Mouse (Mus musculus) left cerebral cortex, adult 18-20 months (tissue): ENCODE measurements around the gene Drap1. TPM values are rescaled to one million over a fixed set of nuclear protein-coding genes. Genes with fewer than 3 reads are reported as not detected.

Source experiments
- DNase-seq, 2 experiments: peaks; one replicate each; pipeline ENCODE4 v3.0.0; 2021 to 2022; ENCODE audit warnings: low spot score in 2 of 2, mixed read lengths in 1 of 2
- long read RNA-seq, 2 experiments: library from polyadenylated mRNA; stranded (forward); transcript quantifications; one replicate each; pipeline ENCODE4 v2.0.0; 2021
- total RNA-seq, 2 experiments: library from RNA; stranded (reverse); gene quantifications; 2 replicates each; pipeline ENCODE4 v1.2.3; 2021

The Drap1 gene
- 100 to 1,000 TPM; 263 to 283 TPM for total RNA-seq
- long read RNA-seq, experiment 1, transcript Drap1-201 (7 exons, 992 nt) = major isoform, 221 of 262 reads
- long read RNA-seq, experiment 1, transcript Drap1-203 (7 exons, 939 nt) = minor isoform, 12 of 262 reads
- long read RNA-seq, experiment 1, partial matches to known transcripts = 6 of 262 reads
- long read RNA-seq, experiment 1, other reads (novel, unspliced or antisense) = 18 of 262 reads
- long read RNA-seq, experiment 2, transcript Drap1-203 (7 exons, 939 nt) = minor isoform, 6 of 208 reads
- long read RNA-seq, experiment 2, transcript Drap1-201 (7 exons, 992 nt) = major isoform, 179 of 208 reads
- long read RNA-seq, experiment 2, partial matches to known transcripts = 5 of 208 reads
- long read RNA-seq, experiment 2, other reads (novel, unspliced or antisense) = 16 of 208 reads

DNA sequence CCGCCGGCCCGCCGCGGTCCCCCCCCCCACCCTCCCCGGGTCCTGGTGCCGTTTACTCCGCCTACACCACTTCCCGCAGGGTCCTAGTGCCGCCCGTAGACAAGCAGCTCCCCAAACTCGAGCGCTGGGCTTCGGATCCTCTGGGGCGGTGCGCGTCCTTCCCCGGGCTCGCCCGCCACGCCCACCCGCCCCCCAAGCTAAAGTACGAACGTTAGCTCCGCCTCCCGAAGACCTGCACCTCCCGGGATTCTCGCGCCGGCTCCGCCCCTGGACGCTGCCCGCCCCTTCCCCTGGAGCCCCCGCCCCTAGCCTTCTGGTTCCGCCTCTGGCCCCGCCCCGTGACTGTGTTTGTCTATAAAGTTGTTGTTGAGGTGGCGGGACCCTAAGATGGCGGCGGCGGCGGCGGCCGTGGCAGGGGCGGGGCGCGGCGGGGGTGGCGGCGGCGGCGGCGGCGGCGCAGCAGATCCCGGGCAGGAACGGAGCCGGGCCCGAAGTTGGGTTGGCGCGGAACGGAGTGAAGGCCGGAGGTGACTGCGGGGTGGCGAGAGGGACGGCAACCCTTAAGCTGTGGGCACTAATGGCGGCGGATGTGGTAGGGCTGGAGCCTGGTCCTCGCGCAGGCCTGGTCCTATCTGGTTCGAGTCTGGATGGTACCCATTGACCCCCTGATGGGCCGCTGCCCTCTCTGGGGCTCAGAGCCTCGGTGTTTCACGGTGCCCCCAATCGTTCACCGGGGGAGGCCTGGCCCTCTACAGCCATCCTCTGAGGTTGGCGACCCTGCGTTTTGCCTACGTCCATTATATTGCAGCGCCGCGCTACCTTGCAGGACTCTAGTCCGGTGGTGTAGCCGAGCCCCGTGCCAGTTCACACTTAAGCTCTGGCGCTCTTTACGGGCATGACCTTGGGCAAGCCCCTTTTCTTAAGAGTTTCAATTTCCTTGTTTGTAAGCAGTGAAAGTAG, at the start of gene Drap1, which contains the start of gene AI837181:
Gene Drap1, minus strand, starts transcription at position 198 of the 960 bp plus-strand sequence.
Gene AI837181, plus strand, starts transcription at position 363 of the 960 bp plus-strand sequence.
- peak; percentile 92 to 93 for DNase-seq

- DNase-seq = peak; percentile 39 to 63
Observed at GRCm38 (mm10) chr19:5473720-5474119, 48.9 kb upstream of the Drap1 start, which contains the start of gene Efemp2. Efemp2 (plus strand) TSS chr19:5473954.

- DNase-seq = no peak
Observed at GRCm38 (mm10) chr19:5472857-5473256, 48.1 kb upstream of the Drap1 start.

DNA sequence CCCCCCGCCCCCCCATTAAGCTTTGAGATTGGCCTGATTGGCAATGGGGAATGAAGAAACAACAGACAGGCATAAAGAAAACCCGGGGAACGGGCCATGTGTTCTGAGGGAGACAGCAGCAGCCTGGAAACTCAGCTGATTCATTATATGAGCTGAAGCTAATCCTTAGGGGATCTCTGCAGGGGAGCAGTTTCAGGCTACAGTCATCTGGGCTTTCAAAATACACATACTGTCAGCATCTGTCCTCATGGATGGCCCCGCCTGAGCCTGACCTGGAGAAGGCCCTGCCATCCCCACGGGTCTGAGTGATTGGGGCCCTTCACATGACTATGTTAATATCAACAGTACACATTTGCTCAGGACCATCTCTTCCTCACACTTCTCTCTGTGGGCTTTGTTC, 47.1 kb upstream of the Drap1 start:
- no peak for DNase-seq

DNA sequence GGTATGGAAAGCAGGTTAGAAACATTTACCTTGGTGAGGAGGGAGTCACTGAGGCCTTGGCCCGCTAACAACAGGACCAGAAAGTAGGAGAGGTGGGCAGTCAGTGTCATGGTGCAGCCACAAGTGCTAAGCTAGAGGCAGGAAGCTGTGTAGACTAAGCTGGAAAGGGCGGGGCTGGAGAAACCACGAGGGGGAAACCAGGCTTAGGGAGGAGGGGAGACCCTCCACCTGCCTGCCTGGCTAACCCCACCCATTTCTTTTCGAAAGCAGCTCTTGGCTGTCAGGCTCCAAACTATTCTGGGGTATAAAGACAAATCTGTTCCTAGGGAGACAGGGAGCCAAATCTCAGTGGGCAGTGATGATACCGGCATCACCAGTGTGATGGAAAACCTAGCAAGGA, 43.6 kb upstream of the Drap1 start, which contains the start of gene Ctsw:
Gene Ctsw, minus strand, starts transcription at position 134 of the 400 bp plus-strand sequence.
- no peak for DNase-seq

GRCm38 (mm10) chr19:5466916-5467500, 42.2 kb upstream of the Drap1 start:
- no peak for DNase-seq

DNA sequence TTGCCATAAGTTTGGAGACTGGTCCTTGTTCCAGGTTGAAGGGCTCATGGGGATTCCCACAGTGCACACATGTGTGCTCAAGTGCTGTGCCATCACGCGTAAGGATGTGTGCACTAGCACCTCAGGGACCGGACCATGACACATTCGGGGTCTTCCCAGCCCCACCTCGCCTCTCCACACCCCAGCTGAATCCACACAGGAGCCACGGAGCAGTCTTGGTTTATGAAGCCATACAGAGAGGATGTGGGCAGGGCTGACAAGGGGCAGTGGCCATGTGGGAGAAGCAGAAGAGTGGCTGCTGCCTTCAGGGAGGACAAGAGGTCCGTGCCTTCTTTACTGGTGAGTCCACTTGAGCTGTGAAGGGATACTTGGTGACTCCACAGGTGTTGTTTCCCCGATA, 40.3 kb upstream of the Drap1 start:
- no peak for DNase-seq

- peak in 1 of 2 experiments; percentile 59 for DNase-seq
Observed at GRCm38 (mm10) chr19:5463791-5464562, 39.2 kb upstream of the Drap1 start.

GRCm38 (mm10) chr19:5463212-5463611, 38.4 kb upstream of the Drap1 start:
- no peak for DNase-seq

DNA sequence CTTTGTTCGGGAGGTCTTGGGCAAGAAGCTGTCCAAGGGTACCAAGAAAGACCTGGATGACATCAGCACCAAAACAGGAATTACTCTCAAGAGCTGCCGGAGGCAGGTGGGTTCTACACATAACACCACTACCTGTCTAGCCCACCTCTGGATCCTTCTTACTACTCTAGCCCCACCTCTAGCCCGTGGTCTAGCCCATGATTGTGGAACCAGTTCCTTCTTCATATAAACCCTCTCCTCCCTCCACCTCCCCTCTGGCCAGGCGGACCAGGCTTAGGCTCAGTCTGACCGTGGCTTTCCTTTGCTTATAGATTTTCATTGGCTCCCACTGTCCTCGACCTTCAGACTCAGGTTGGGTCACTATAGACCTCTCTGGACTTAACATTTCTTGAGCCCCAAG, 36.6 kb upstream of the Drap1 start:
- no peak for DNase-seq

GRCm38 (mm10) chr19:5460465-5460911, 35.7 kb upstream of the Drap1 start, which contains the start of gene Fibp:
Fibp (plus strand) TSS chr19:5460615.
- DNase-seq = peak; percentile 81 to 88

DNA sequence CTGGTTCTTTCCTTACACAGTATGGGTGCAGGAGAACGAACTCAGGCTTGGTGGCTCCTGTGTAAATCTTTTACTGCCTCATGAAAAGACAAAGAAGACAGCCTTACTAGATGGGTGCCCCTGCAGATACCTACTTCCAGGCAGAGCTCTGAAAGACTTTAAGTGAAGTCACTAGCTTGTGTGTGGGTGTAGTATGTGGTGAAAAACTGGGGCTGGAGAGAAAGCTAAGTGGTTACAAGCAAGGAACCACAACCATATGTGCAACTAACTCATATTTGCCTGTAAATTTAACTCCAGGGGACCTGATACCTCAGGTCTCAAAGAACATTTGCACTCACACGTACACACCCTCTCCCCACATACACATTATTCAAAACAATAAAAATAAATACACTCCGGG, 35.1 kb upstream of the Drap1 start:
- DNase-seq = no peak

GRCm38 (mm10) chr19:5459019-5459418, 34.2 kb upstream of the Drap1 start:
- DNase-seq = peak in 1 of 2 experiments; percentile 61

DNA sequence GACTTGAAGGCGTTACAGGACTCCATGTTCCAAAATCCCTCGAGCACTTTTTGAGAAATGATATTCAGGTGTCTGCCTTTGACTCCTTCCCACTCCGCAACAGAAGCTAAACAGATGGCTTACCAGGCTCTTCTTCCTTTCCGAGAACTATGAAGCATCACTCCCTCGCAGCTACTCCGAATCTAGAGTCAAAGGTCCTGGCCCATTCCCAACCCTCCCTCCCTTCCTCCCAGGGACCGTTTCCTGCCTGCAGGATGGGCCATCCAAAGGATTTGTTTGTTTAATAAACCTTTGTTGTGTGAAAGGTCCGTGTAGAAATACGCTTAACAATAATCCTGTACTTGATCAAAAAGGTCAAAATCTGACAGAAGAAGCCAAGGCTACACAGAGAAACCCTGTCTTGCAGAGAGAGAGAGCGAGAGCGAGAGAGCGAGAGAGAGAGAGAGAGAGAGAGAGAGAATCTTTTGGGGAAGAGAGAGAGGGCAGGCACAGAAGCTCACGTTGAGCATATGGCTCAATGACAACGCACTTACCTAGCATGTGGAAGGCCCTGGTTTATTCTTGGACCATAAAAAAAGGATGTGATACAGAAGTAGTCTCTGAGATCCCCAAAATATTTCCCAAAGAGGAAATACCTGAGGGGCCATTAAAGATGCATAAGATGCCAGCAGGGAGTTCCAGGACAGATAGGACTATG, 33.1 kb upstream of the Drap1 start, which contains the start of gene Ccdc85b:
Gene Ccdc85b, minus strand, starts transcription at position 149 of the 697 bp plus-strand sequence.
- DNase-seq = no peak

- DNase-seq = peak; percentile 93 to 97
Observed at GRCm38 (mm10) chr19:5456922-5457745, 32.4 kb upstream of the Drap1 start.

DNA sequence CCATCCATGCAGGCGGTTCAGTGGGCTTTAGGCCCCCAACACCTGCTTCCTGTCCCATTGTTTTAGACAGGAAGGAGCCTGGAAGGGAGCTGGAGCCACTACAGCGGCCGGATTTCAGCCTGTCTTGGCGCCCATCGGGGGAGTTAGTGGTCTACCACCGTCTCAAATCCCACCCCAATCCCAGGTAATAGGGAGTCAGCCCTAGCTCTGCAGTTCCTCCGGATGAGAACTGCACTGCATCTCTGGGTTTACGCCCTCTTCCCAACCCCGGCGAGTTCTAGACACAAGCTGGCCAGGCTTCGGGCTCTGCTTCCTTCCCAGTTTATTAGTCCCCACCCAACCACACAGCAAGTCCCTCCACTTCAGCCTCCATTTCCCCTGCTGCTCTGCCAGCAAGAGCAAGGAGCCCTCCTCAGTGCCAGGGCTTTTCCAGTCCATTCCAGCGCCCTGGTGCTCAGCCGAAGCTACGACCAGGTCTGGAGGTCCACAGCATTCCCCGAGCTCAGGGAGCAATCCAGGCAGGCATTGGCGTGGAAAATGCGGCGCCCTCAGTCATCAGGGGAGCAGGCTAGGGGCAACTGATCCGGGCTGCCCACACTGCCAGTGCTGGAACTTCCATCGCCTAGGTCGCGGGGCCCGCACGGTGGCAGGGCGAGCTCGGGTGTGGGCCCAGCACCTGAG, 31.6 kb upstream of the Drap1 start:
- no peak for DNase-seq

DNA sequence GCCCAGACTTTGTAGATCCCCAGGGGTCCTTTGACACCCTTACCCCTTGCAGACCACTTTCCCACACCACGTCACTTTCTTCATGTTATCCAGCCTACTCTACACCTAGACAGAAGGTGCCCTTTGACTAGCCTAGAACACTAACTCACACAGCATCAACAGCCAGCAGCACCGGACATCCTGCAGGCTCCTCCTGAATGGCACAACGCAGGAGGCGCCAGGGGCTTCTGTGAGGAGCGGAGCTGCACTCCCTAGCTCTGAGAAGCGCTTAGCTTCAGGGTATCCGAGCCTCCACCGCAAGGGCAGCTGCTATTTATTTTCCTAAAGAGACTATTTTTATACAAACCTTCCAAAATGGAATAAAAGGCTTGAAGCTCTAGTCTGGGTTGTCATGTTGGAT, 30.8 kb upstream of the Drap1 start:
- no peak for DNase-seq

GRCm38 (mm10) chr19:5455037-5455436, 30.3 kb upstream of the Drap1 start:
- no peak for DNase-seq
